Mouse (Mus musculus): ENCODE data around the gene Lcp1. TPM values are rescaled to one million over a fixed set of nuclear protein-coding genes. Genes with fewer than 3 reads are reported as not detected.

Lcp1 gene
- total and polyA plus RNA-seq, 3 experiments, result 258 to 777 (median 373) TPM

DNA sequence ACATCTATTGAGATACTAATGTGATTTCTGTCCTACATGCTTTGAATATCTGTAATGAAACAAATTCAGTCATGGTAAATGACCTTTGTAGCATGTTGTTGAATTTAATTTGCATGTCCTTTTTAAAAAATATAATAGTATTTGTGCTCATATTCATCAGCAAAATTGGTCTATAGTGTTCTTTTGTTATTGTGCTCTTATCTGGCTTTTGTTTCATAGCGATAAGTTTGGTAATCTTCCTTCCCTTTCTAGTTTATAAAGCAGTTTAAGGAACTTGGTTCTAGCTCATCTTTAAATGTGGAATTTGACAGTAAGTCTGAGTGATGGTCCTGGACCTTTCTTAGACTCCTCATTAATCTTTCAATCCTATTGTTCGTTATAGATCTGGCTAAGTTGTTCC lies 28.5 kb downstream of the Lcp1 start:
- Histone ChIP-seq H3K4me3 (replicated peaks in 1 of 3; ENCODE audit: low read depth in 2 of 3, low read length in 2 of 3, poor library complexity in 1 of 3) (no peak overlapping the region), H3K27me3 (replicated peaks) (no peaks in the 10 kb centered on the region), H3K4me1 (ENCODE audit: control insufficient read depth in 1 of 2, insufficient read depth in 2 of 2) (peaks cover 0 to 8% of the 10 kb centered on the region in 2 experiments; a peak in 2 of 4 replicates), H3K27ac (ENCODE audit: insufficient read depth, low read depth) (no peak overlapping the region), H3K9me3 (replicated peaks; ENCODE audit: low read length) (peaks cover 2% of the 10 kb centered on the region), H3K9ac (ENCODE audit: insufficient read depth, low read depth) (no peak overlapping the region), H3K36me3 (replicated peaks in 1 of 2; ENCODE audit: control insufficient read depth in 1 of 2, insufficient read depth in 1 of 2, low read length in 1 of 2) (no peaks in the 10 kb centered on the region), H3K4me2 (ENCODE audit: insufficient read depth, low read depth, poor library complexity, severe bottlenecking) (no peak overlapping the region), H3K79me2 (replicated peaks; ENCODE audit: control insufficient read depth, extremely low read depth, insufficient read depth, poor library complexity, severe bottlenecking) (no peaks in the 10 kb centered on the region)
- dilution Hi-C loops (cut with MboI; ENCODE audit: extremely low pct_ligation_motif_present, extremely low pct_unique_long_range_greater_than_20kb, low sequenced_read_pairs) (no loop called here), in situ Hi-C loops (cut with MboI; ENCODE audit: low pct_ligation_motif_present, low pct_unique_long_range_greater_than_20kb, low sequenced_read_pairs) (no loop called here)
- DNase-seq (ENCODE audit: extremely low read depth), result no peak
- TF ChIP-seq CHD2 (IDR thresholded peaks at IDR 0.05; ENCODE audit: low read length) (no peak), KAT2A (IDR thresholded peaks at IDR 0.05; ENCODE audit: insufficient replicate concordance, low read length) (no peak), MAFK (IDR thresholded peaks at IDR 0.05; ENCODE audit: insufficient replicate concordance, low read length) (no peak), E2F4 (IDR thresholded peaks at IDR 0.05; ENCODE audit: insufficient replicate concordance, low read depth, low read length) (no peak), EP300 (IDR thresholded peaks at IDR 0.05; ENCODE audit: low read length) (no peak), JUND (conservative IDR thresholded peaks at IDR 0.05; ENCODE audit: low read depth, low read length) (no peak), MEF2A (IDR thresholded peaks at IDR 0.05; ENCODE audit: borderline replicate concordance, low read depth, low read length) (no peak)

DNA sequence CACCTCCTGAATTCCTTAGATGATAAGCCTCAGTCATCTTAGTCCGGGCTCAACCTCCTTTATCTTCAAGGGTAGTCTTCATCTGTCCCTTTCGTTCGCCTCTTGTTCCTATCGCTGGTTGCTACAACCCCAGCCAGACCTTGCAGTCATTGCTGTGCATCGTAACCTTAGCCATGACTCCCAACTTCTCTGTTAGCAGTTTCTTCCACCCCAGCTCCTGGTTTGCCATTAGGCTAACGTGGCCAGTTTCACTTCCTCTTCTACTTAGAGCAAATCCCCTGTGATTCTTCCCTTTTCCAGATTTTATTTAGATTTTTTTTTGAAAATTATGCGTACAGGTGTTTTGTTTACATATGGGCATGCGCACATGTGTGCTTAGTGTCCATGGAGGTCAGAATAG lies 33.0 kb downstream of the Lcp1 start:
- Histone ChIP-seq H3K4me1 (ENCODE audit: control insufficient read depth in 1 of 2, insufficient read depth in 2 of 2) (peaks cover under 1 to 13% of the 10 kb centered on the region in 2 experiments; a peak in 2 of 4 replicates), H3K9ac (ENCODE audit: insufficient read depth, low read depth) (no peak overlapping the region), H3K4me2 (ENCODE audit: insufficient read depth, low read depth, poor library complexity, severe bottlenecking) (no peak overlapping the region), H3K36me3 (replicated peaks in 1 of 2; ENCODE audit: control insufficient read depth in 1 of 2, insufficient read depth in 1 of 2, low read length in 1 of 2) (no peaks in the 10 kb centered on the region), H3K27me3 (replicated peaks) (no peaks in the 10 kb centered on the region), H3K27ac (ENCODE audit: insufficient read depth, low read depth) (no peak overlapping the region), H3K9me3 (replicated peaks; ENCODE audit: low read length) (peaks cover 2% of the 10 kb centered on the region), H3K79me2 (replicated peaks; ENCODE audit: control insufficient read depth, extremely low read depth, insufficient read depth, poor library complexity, severe bottlenecking) (no peaks in the 10 kb centered on the region), H3K4me3 (replicated peaks in 1 of 3; ENCODE audit: low read depth in 2 of 3, low read length in 2 of 3, poor library complexity in 1 of 3) (no peak overlapping the region)
- DNase-seq (ENCODE audit: extremely low read depth), result no peak
- TF ChIP-seq SIN3A (IDR thresholded peaks at IDR 0.05; ENCODE audit: low read length) (no peak), ZMIZ1 (IDR thresholded peaks at IDR 0.05; ENCODE audit: low read depth, low read length) (no peak), NELFE (IDR thresholded peaks at IDR 0.05; ENCODE audit: low read depth, low read length) (no peak), POLR2A (IDR thresholded peaks at IDR 0.05; ENCODE audit: low read depth, low read length) (no peak), CTCF (conservative IDR thresholded peaks at IDR 0.05 in 1 of 2, IDR thresholded peaks at IDR 0.05 in 1 of 2; ENCODE audit: low read depth in 2 of 2, low read length in 2 of 2) (no peak), TCF12 (IDR thresholded peaks at IDR 0.05; ENCODE audit: low read depth, low read length) (no peak), POLR2AphosphoS2 (IDR thresholded peaks at IDR 0.05; ENCODE audit: low read depth, low read length) (no peak), BHLHE40 (IDR thresholded peaks at IDR 0.05; ENCODE audit: low read depth, low read length) (no peak)
- in situ Hi-C loops (cut with MboI; ENCODE audit: low pct_ligation_motif_present, low pct_unique_long_range_greater_than_20kb, low sequenced_read_pairs), result no loop called here
- dilution Hi-C loops (cut with MboI; ENCODE audit: extremely low pct_ligation_motif_present, extremely low pct_unique_long_range_greater_than_20kb, low sequenced_read_pairs), result no loop called here

- Histone ChIP-seq H3K27ac (ENCODE audit: insufficient read depth, low read depth) (no peak overlapping the region), H3K4me3 (replicated peaks in 1 of 3; ENCODE audit: low read depth in 2 of 3, low read length in 2 of 3, poor library complexity in 1 of 3) (no peak overlapping the region)
- dilution Hi-C loops (cut with MboI; ENCODE audit: extremely low pct_ligation_motif_present, extremely low pct_unique_long_range_greater_than_20kb, low sequenced_read_pairs), result no loop called here
Observed at GRCm38 (mm10) chr14:75164345-75164744, 33.4 kb downstream of the Lcp1 start.

More at GRCm38 (mm10) chr14:75164345-75164744, 33.4 kb downstream of the Lcp1 start:
- no peak overlapping the region for H3K9ac ChIP-seq (ENCODE audit: insufficient read depth, low read depth)
- DNase-seq (ENCODE audit: extremely low read depth), result no peak
- H3K79me2 ChIP-seq (replicated peaks; ENCODE audit: control insufficient read depth, extremely low read depth, insufficient read depth, poor library complexity, severe bottlenecking), result no peaks in the 10 kb centered on the region
- in situ Hi-C loops (cut with MboI; ENCODE audit: low pct_ligation_motif_present, low pct_unique_long_range_greater_than_20kb, low sequenced_read_pairs), result no loop called here
- TF ChIP-seq NELFE (IDR thresholded peaks at IDR 0.05; ENCODE audit: low read depth, low read length), result no peak
- no peak for TF ChIP-seq MXI1 (IDR thresholded peaks at IDR 0.05; ENCODE audit: low read depth, low read length)
- no peak for TF ChIP-seq EP300 (IDR thresholded peaks at IDR 0.05; ENCODE audit: low read length)
- TF ChIP-seq USF2 (conservative IDR thresholded peaks at IDR 0.05; ENCODE audit: low read depth, low read length), result no peak
- no peak for TF ChIP-seq PAX5 (IDR thresholded peaks at IDR 0.05; ENCODE audit: low read length)
- TF ChIP-seq JUN (IDR thresholded peaks at IDR 0.05; ENCODE audit: insufficient read depth, low read depth, low read length), result no peak
- no peak for TF ChIP-seq GABPA (IDR thresholded peaks at IDR 0.05; ENCODE audit: insufficient replicate concordance, low read depth, low read length)
- no peak for TF ChIP-seq ZNF384 (IDR thresholded peaks at IDR 0.05; ENCODE audit: low read depth, low read length)
- TF ChIP-seq SIN3A (IDR thresholded peaks at IDR 0.05; ENCODE audit: low read length), result no peak
- H3K9me3 ChIP-seq (replicated peaks; ENCODE audit: low read length), result peaks cover 2% of the 10 kb centered on the region
- H3K4me2 ChIP-seq (ENCODE audit: insufficient read depth, low read depth, poor library complexity, severe bottlenecking), result no peak overlapping the region
- H3K27me3 ChIP-seq (replicated peaks), result no peaks in the 10 kb centered on the region
- H3K4me1 ChIP-seq (ENCODE audit: control insufficient read depth in 1 of 2, insufficient read depth in 2 of 2), result peaks cover 3 to 16% of the 10 kb centered on the region in 2 experiments; a peak in 2 of 4 replicates
- H3K36me3 ChIP-seq (replicated peaks in 1 of 2; ENCODE audit: control insufficient read depth in 1 of 2, insufficient read depth in 1 of 2, low read length in 1 of 2), result no peaks in the 10 kb centered on the region
